In genomic region chr17:12162824-12163223, GRCm38 (mm10) we compare ENCODE assay signal across 10 mouse cellular contexts. TPM values are rescaled to one million over a fixed set of nuclear protein-coding genes. Genes with fewer than 3 reads are reported as not detected.
A peak's percentile ranks its signal among the peaks of the same experiment; 100 is the strongest.
DNase-seq lines count a peak whose midpoint lies in the region; ATAC-seq and TF ChIP-seq lines count a peak whose summit lies in the region.
"Had no signal": no experiment of that assay in that cellular context is flagged by ENCODE, and none has a peak within 500 bp of the region (broad histone marks: within the 10 kb centered on the region; RNA-seq: fewer than 3 reads in every experiment).

No protein-coding gene starts in this region.

- peak; percentile 22 for DNase-seq in kidney, postnatal 14 days
- peak; percentile 64 for DNase-seq in NIH3T3 (ENCODE audit: low read depth)
- DNase-seq in hindbrain, postnatal 0 days (ENCODE audit: low spot score): peak; percentile 28
- DNase-seq in embryo, embryonic 9.5 days (ENCODE audit: extremely low spot score): no peak
- DNase-seq in right cerebral cortex, adult 2 months (ENCODE audit: low spot score in 2 of 2): no peak
- DNase-seq: lung, adult 2 months had no signal

- peaks cover 8% of the 10 kb centered on the region for H3K36me3 ChIP-seq in forebrain, embryonic 12.5 days (replicated peaks)
- H3K36me3 ChIP-seq in forebrain, embryonic 13.5 days (ENCODE audit: poor library complexity, severe bottlenecking): 0 out of 2 replicates have a peak, but pooled peaks cover 5% of the 10 kb centered on the region
- no peaks in the 10 kb centered on the region for H3K36me3 ChIP-seq in kidney, embryonic 14.5 days (ENCODE audit: control insufficient read depth, insufficient read depth, low read length)
- H3K36me3 ChIP-seq in hindbrain, postnatal 0 days (ENCODE audit: insufficient read depth, low read length): no peaks in the 10 kb centered on the region

- H3K9me3 ChIP-seq in forebrain, embryonic 12.5 days: no peaks in the 10 kb centered on the region
- no peaks in the 10 kb centered on the region for H3K9me3 ChIP-seq in forebrain, embryonic 13.5 days (replicated peaks)
- H3K9me3 ChIP-seq in kidney, embryonic 14.5 days (ENCODE audit: control insufficient read depth, low read length): no peaks in the 10 kb centered on the region
- H3K9me3 ChIP-seq in hindbrain, postnatal 0 days (ENCODE audit: low read length): no peaks in the 10 kb centered on the region
- H3K9me3 ChIP-seq: midbrain, embryonic 12.5 days had no signal

- no peak overlapping the region for H3K27ac ChIP-seq in forebrain, embryonic 12.5 days
- H3K27ac ChIP-seq in forebrain, embryonic 13.5 days: no peak overlapping the region
- no peak overlapping the region for H3K27ac ChIP-seq in kidney, embryonic 14.5 days (ENCODE audit: low read depth, low read length)
- no peak overlapping the region for H3K27ac ChIP-seq in hindbrain, postnatal 0 days

- no peaks in the 10 kb centered on the region for H3K27me3 ChIP-seq in forebrain, embryonic 12.5 days
- H3K27me3 ChIP-seq in forebrain, embryonic 13.5 days: no peaks in the 10 kb centered on the region
- no peaks in the 10 kb centered on the region for H3K27me3 ChIP-seq in kidney, embryonic 14.5 days (ENCODE audit: control insufficient read depth, insufficient read depth, low read length)
- no peaks in the 10 kb centered on the region for H3K27me3 ChIP-seq in hindbrain, postnatal 0 days (ENCODE audit: insufficient read depth, low read length)
- H3K27me3 ChIP-seq: midbrain, embryonic 12.5 days had no signal

- peaks cover 16% of the 10 kb centered on the region for H3K4me1 ChIP-seq in forebrain, embryonic 12.5 days
- peaks cover 26% of the 10 kb centered on the region for H3K4me1 ChIP-seq in forebrain, embryonic 13.5 days
- H3K4me1 ChIP-seq in kidney, embryonic 14.5 days (ENCODE audit: control insufficient read depth, insufficient read depth, low read length): peaks cover 20% of the 10 kb centered on the region
- peaks cover 15% of the 10 kb centered on the region for H3K4me1 ChIP-seq in hindbrain, postnatal 0 days (ENCODE audit: insufficient read depth, low read length)

- no peak for TF ChIP-seq CTCF in hindbrain, postnatal 0 days (IDR thresholded peaks at IDR 0.05; ENCODE audit: low read depth)

- no peak for ATAC-seq in forebrain, embryonic 12.5 days (ENCODE audit: low FRiP score)
- no peak for ATAC-seq in forebrain, embryonic 13.5 days
- ATAC-seq in kidney, embryonic 14.5 days (ENCODE audit: low FRiP score, low TSS enrichment): no peak; the same call in 1 of the 2 replicates
- ATAC-seq in hindbrain, postnatal 0 days: no peak

- H3K4me2 ChIP-seq in forebrain, embryonic 12.5 days: no peak overlapping the region
- H3K4me2 ChIP-seq in forebrain, embryonic 13.5 days: no peak overlapping the region
- H3K4me2 ChIP-seq in kidney, embryonic 14.5 days (replicated peaks; ENCODE audit: low read depth, low read length): no peak overlapping the region
- H3K4me2 ChIP-seq in hindbrain, postnatal 0 days (ENCODE audit: low read depth, low read length): no peak overlapping the region
- H3K4me2 ChIP-seq: midbrain, embryonic 12.5 days had no signal

- WGBS in forebrain, embryonic 12.5 days: 80% methylated on average over 4 of the region's 4 CpGs
- 94% methylated on average over 4 of the region's 4 CpGs for WGBS in forebrain, embryonic 13.5 days
- 54% methylated on average over 4 of the region's 4 CpGs for WGBS in kidney, embryonic 14.5 days
- 50% methylated on average over 4 of the region's 4 CpGs for WGBS in hindbrain, postnatal 0 days

- H3K9ac ChIP-seq in forebrain, embryonic 12.5 days: 0 out of 2 replicates have a peak overlapping the region, but pooled peaks have one; percentile 9
- H3K9ac ChIP-seq in forebrain, embryonic 13.5 days: no peak overlapping the region
- no peak overlapping the region for H3K9ac ChIP-seq in kidney, embryonic 14.5 days (ENCODE audit: low read depth, low read length)
- no peak overlapping the region for H3K9ac ChIP-seq in hindbrain, postnatal 0 days (replicated peaks; ENCODE audit: low read length)
- H3K9ac ChIP-seq: midbrain, embryonic 12.5 days had no signal

- no peak overlapping the region for H3K4me3 ChIP-seq in forebrain, embryonic 12.5 days (replicated peaks)
- H3K4me3 ChIP-seq in forebrain, embryonic 13.5 days: no peak overlapping the region
- no peak overlapping the region for H3K4me3 ChIP-seq in kidney, embryonic 14.5 days (ENCODE audit: low read length)
- no peak overlapping the region for H3K4me3 ChIP-seq in hindbrain, postnatal 0 days (ENCODE audit: low read length)
- H3K4me3 ChIP-seq: midbrain, embryonic 12.5 days had no signal

RNA-seq across cellular contexts. Expression of gene Agpat4, which starts 44.3 kb away (rescaled TPM):
- 40.6 and 40.9 TPM in 2 replicates for polyA plus RNA-seq in forebrain, embryonic 12.5 days (2016; fragmentation: Nextera tagmentation; extraction: Ambion mirVana)
- polyA plus RNA-seq in forebrain, embryonic 13.5 days (2015; fragmentation: Nextera tagmentation; extraction: Ambion mirVana): 46.5 and 47.3 TPM in 2 replicates
- polyA plus RNA-seq in kidney, embryonic 14.5 days (2014; fragmentation: Nextera tagmentation; extraction: Ambion mirVana): 20.9 and 26.5 TPM in 2 replicates
- total RNA-seq in hindbrain, postnatal 0 days (2014; rRNA removed): 53.6 and 59.3 TPM in 2 replicates
- polyA plus RNA-seq in hindbrain, postnatal 0 days (2015; fragmentation: Nextera tagmentation; extraction: Ambion mirVana): 56.6 and 61.5 TPM in 2 replicates

Comparison
In these comparisons a context has a peak if more than half of its experiments do, and no peak if none do; other contexts are left out.
1. DNase-seq: peak in kidney, postnatal 14 days (single experiment), NIH3T3 (single experiment) and hindbrain, postnatal 0 days (single experiment); none in embryo, embryonic 9.5 days (single experiment) and right cerebral cortex, adult 2 months (0 of 2).